Mouse (Mus musculus) E14TG2a.4 (cell line): ENCODE results near the gene 4930426L09Rik.

Experiments used
- CTCF ChIP-seq: conservative IDR thresholded peaks from 2 replicates; pipeline ENCODE4 v1.5.1; 2014; ENCODE audit warnings: low read length
- NANOG ChIP-seq: IDR thresholded peaks from 2 replicates; pipeline ENCODE4 v1.6.1; 2014; ENCODE audit warnings: borderline replicate concordance, low read length, mixed read lengths
- POU5F1 ChIP-seq: IDR thresholded peaks from 2 replicates; pipeline ENCODE4 v1.6.1; 2014; ENCODE audit warnings: low read length, borderline replicate concordance

GRCm38 (mm10) chr2:18959558-18959957, 38.6 kb upstream of the 4930426L09Rik start:
- no peak for TF ChIP-seq CTCF
- no peak for TF ChIP-seq POU5F1
- TF ChIP-seq NANOG: no peak
